Mouse (Mus musculus): ENCODE measurements around the gene Tmprss11f. TPM values are rescaled to one million over a fixed set of nuclear protein-coding genes. Genes with fewer than 3 reads are reported as not detected.
"Not testable (repeated sequence)": the region's sequence is repeated elsewhere in the genome, so short reads cannot be mapped to it uniquely, and the experiment has no call there.

Gene Tmprss11f
- total RNA-seq (2017) = not detected in 2 replicates

- ATAC-seq (replicated peaks in 1 of 2; ENCODE audit: insufficient read depth in 1 of 2, low FRiP score in 2 of 2, low TSS enrichment in 1 of 2, low read depth in 1 of 2, poor library complexity in 2 of 2, severe bottlenecking in 2 of 2) = no peak
These were observed at the start of gene Tmprss11f for GRCm38 (mm10) chr5:86632324-86632723. TSS of gene Tmprss11f (minus strand) at chr5:86632424.

DNA sequence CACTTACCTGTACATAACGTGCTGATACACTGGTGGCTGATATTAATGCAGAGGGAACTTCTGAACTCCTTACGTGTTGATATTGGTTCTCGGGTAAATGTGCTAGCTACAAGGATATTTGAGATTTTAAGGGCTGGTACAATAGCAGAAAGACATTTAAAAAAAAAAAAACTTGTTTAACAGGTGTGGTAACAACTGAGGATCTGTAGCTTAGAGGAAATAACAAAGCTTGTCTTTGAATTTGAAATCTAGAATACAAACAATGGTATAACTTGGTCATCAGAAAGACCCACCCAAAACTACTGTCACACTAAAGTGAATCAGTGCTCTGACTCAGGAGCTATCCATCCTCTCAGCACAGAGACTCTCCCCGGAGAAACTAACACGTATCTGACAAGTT lies 44.0 kb upstream of the Tmprss11f start, which contains the start of gene Tmprss11b:
Tmprss11b (minus strand) TSS at position 101 of the 400 bp plus-strand sequence.
- ATAC-seq (replicated peaks in 1 of 2; ENCODE audit: insufficient read depth in 1 of 2, low FRiP score in 2 of 2, low TSS enrichment in 1 of 2, low read depth in 1 of 2, poor library complexity in 2 of 2, severe bottlenecking in 2 of 2) = no peak

GRCm38 (mm10) chr5:86649185-86649584 lies 17.0 kb upstream of the Tmprss11f start:
- ATAC-seq (replicated peaks in 1 of 2; ENCODE audit: insufficient read depth in 1 of 2, low FRiP score in 2 of 2, low TSS enrichment in 1 of 2, low read depth in 1 of 2, poor library complexity in 2 of 2, severe bottlenecking in 2 of 2) = not testable (repeated sequence)

- ATAC-seq (replicated peaks in 1 of 2; ENCODE audit: insufficient read depth in 1 of 2, low FRiP score in 2 of 2, low TSS enrichment in 1 of 2, low read depth in 1 of 2, poor library complexity in 2 of 2, severe bottlenecking in 2 of 2) = no peak
These were observed 8.6 kb upstream of the Tmprss11f start for GRCm38 (mm10) chr5:86640795-86641194.

DNA sequence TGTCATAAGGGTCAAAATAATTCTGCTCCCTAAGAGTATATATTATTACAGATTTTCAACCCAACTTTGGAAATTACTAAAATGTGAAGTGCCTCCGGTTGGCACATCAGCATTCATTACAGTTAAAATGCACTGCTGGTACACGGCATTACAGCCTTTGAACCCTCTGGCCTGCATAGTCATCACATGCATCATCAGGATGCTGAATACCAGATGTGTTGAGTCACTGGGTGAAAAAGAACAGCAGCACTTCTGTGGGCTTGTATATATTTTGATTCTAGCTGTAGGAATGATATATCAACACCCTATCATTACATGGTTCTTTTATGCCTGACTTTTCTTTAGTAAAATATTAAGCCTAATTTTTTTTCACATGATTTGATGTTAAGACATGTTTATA lies 1.5 kb downstream of the Tmprss11f start:
- ATAC-seq (replicated peaks in 1 of 2; ENCODE audit: insufficient read depth in 1 of 2, low FRiP score in 2 of 2, low TSS enrichment in 1 of 2, low read depth in 1 of 2, poor library complexity in 2 of 2, severe bottlenecking in 2 of 2) = no peak

DNA sequence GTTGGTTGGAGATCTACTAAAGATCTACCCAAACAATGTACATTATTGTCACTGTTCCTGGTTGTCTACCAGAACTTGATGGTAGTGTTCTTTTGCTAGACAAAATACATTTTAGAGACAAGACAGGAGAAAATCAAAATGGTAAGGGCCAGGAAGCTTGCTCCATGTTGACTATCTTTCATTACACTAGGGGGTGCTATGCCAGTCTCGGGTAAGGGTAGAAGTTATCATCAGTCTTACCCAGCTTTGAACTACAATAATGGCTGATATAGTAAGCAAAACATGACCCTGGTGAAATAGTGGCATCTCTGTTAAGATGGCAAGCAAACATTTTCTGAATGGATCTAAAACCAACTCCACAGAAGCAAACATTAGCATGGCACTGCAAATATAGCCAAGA lies 10.4 kb downstream of the Tmprss11f start:
- ATAC-seq (replicated peaks in 1 of 2; ENCODE audit: insufficient read depth in 1 of 2, low FRiP score in 2 of 2, low TSS enrichment in 1 of 2, low read depth in 1 of 2, poor library complexity in 2 of 2, severe bottlenecking in 2 of 2) = no peak

- ATAC-seq (replicated peaks in 1 of 2; ENCODE audit: insufficient read depth in 1 of 2, low FRiP score in 2 of 2, low TSS enrichment in 1 of 2, low read depth in 1 of 2, poor library complexity in 2 of 2, severe bottlenecking in 2 of 2) = no peak
These were observed 46.3 kb downstream of the Tmprss11f start for GRCm38 (mm10) chr5:86585896-86586295.

DNA sequence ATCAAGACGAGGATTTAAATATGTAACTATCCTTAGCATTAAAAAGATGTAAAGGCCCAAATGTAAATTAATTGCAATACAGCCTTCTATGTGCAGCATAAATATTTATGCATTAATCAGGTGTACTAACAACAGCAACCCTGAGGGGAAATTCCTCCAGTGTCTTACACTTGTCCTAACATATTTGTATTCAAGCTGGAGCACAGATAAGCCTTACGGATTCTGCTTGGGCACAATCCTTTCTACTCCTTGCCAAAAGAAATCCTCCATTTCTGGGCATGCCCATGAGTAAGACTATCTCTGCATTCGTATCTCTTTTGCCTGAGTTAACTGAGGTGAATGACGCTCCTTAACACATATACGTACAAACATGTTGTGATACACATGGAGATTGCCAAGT lies 49.6 kb downstream of the Tmprss11f start:
- ATAC-seq (replicated peaks in 1 of 2; ENCODE audit: insufficient read depth in 1 of 2, low FRiP score in 2 of 2, low TSS enrichment in 1 of 2, low read depth in 1 of 2, poor library complexity in 2 of 2, severe bottlenecking in 2 of 2) = no peak

DNA sequence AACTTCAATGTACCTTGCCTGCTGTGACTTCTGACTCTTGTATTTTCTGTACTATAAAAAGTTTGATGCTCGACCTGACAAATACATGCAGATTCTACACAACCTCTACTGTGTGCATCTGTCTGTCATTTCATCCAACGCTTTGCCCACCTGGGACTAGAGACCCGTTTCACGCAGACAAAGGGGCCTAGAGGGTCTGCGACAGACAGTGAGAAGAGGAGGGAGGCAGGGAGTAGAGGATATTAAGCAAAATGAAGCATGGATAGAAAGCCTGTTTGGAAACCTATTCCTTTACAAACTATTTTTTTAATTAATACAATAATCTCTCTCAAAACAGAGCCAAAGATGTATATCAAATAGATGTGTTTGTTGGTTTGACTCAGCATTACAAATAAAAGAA lies 50.2 kb downstream of the Tmprss11f start:
- ATAC-seq (replicated peaks in 1 of 2; ENCODE audit: insufficient read depth in 1 of 2, low FRiP score in 2 of 2, low TSS enrichment in 1 of 2, low read depth in 1 of 2, poor library complexity in 2 of 2, severe bottlenecking in 2 of 2) = no peak

DNA sequence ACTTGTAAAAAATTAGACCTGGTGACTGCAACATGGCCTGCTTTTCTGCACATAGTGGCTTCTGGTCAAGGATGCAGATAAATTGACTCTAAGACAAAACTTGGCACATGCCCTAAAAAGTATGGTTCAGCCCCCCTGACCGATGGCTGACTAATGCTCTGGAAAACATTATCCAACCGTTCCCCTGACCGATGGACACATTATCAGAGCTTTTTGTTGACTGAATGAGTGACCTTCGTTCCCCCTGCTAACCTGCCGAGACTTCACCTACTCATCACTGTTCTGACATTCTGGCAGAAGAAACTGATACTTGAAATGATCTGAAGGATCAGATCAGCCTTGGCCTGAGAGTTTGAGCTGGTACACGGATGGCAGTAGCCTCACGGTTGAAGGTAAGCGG lies 53.5 kb downstream of the Tmprss11f start:
- ATAC-seq (replicated peaks in 1 of 2; ENCODE audit: insufficient read depth in 1 of 2, low FRiP score in 2 of 2, low TSS enrichment in 1 of 2, low read depth in 1 of 2, poor library complexity in 2 of 2, severe bottlenecking in 2 of 2) = not testable (repeated sequence)

GRCm38 (mm10) chr5:86546693-86547092 lies 85.5 kb downstream of the Tmprss11f start:
- no peak for ATAC-seq (replicated peaks in 1 of 2; ENCODE audit: insufficient read depth in 1 of 2, low FRiP score in 2 of 2, low TSS enrichment in 1 of 2, low read depth in 1 of 2, poor library complexity in 2 of 2, severe bottlenecking in 2 of 2)

DNA sequence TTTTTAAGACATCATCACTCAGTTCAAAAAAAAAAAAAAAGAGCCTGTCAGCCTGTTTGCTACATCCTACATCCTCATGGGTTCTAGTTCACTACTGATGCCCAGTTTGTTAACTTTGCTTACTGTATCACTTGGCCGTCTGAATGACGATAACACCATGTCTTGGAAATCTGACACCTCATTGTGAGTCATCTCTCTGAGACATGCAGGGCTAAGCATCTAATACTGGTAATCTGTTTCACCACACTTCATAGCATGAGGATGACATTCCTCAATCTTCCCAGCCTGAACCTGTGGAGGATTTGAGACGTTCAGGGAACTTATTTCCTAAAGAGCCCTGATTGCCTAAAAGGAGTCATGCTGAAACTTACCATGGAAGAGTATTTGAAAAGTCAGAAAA lies 91.6 kb downstream of the Tmprss11f start:
- no peak for ATAC-seq (replicated peaks in 1 of 2; ENCODE audit: insufficient read depth in 1 of 2, low FRiP score in 2 of 2, low TSS enrichment in 1 of 2, low read depth in 1 of 2, poor library complexity in 2 of 2, severe bottlenecking in 2 of 2)

GRCm38 (mm10) chr5:86528725-86529124 lies 103.5 kb downstream of the Tmprss11f start:
- no peak for ATAC-seq (replicated peaks in 1 of 2; ENCODE audit: insufficient read depth in 1 of 2, low FRiP score in 2 of 2, low TSS enrichment in 1 of 2, low read depth in 1 of 2, poor library complexity in 2 of 2, severe bottlenecking in 2 of 2)

GRCm38 (mm10) chr5:86518500-86518899 lies 113.7 kb downstream of the Tmprss11f start, which contains the start of gene Tmprss11g:
TSS of gene Tmprss11g (minus strand) at chr5:86518600.
- ATAC-seq (replicated peaks in 1 of 2; ENCODE audit: insufficient read depth in 1 of 2, low FRiP score in 2 of 2, low TSS enrichment in 1 of 2, low read depth in 1 of 2, poor library complexity in 2 of 2, severe bottlenecking in 2 of 2) = no peak

DNA sequence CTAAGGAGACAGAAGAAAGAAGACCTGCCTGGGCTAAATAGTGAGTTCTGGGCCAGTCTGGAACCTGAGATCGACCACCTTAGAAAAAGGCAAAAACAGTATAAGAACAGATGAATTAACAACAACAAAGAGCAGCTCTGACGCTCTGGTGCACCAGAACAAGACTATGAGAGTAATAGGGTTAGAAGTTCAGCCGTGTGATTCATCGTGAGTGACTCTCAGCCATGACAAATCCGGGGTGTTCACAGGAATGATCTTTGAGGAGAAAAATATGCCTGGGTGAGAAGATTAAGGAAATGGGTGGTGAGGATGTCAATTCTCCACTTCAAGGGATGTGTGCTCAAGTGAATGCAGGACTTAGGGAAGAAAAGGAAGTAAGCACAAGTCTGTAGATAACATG lies 120.7 kb downstream of the Tmprss11f start:
- no peak for ATAC-seq (replicated peaks in 1 of 2; ENCODE audit: insufficient read depth in 1 of 2, low FRiP score in 2 of 2, low TSS enrichment in 1 of 2, low read depth in 1 of 2, poor library complexity in 2 of 2, severe bottlenecking in 2 of 2)

- no peak for ATAC-seq (replicated peaks in 1 of 2; ENCODE audit: insufficient read depth in 1 of 2, low FRiP score in 2 of 2, low TSS enrichment in 1 of 2, low read depth in 1 of 2, poor library complexity in 2 of 2, severe bottlenecking in 2 of 2)
These were observed 138.8 kb downstream of the Tmprss11f start for GRCm38 (mm10) chr5:86493453-86493852.

DNA sequence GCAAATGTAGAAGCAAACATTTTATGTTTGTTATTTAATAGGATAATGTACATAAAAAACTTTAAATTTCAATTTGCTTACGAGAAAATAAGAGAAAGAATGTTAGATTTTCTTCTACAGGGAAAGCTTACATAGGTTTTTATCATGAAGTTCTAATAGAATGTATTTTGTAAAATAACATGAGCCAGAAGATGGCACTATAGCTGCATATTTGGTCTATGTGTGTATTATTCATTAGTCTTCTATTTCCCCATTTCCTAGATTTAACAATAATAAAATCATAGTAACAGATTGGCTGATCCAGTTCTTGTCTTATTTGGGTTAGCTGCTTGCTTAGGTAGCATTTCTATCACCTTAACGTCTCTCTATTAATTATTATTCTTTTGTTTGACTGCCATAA lies 149.7 kb downstream of the Tmprss11f start:
- ATAC-seq (replicated peaks in 1 of 2; ENCODE audit: insufficient read depth in 1 of 2, low FRiP score in 2 of 2, low TSS enrichment in 1 of 2, low read depth in 1 of 2, poor library complexity in 2 of 2, severe bottlenecking in 2 of 2) = no peak

DNA sequence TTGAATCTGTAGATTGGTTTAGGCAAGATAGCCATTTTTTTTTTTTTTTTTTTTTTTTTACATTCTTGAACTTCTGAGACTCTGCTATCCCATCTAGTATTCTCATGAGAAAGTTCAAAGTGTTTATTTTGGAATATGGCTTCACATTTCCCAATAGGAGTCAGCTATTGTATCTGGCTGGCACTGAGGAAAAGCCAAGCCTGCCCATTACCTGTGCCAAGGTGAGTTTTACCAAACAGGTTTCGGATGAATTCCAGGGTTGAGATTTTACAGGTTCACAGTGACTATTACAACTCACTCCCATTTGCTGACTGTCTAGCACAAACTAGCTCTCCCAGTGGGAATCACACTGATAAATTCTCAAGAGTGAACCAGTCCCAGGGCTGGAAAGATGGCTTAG lies 150.2 kb downstream of the Tmprss11f start:
- ATAC-seq (replicated peaks in 1 of 2; ENCODE audit: insufficient read depth in 1 of 2, low FRiP score in 2 of 2, low TSS enrichment in 1 of 2, low read depth in 1 of 2, poor library complexity in 2 of 2, severe bottlenecking in 2 of 2) = no peak

- no peak for ATAC-seq (replicated peaks in 1 of 2; ENCODE audit: insufficient read depth in 1 of 2, low FRiP score in 2 of 2, low TSS enrichment in 1 of 2, low read depth in 1 of 2, poor library complexity in 2 of 2, severe bottlenecking in 2 of 2)
These were observed 158.4 kb downstream of the Tmprss11f start for GRCm38 (mm10) chr5:86473859-86474258.
